Mouse (Mus musculus) granulocyte monocyte progenitor cell, adult 5-6 weeks (primary cell): ENCODE data around the gene Gm3415. TPM values are rescaled to one million over a fixed set of nuclear protein-coding genes. Genes with fewer than 3 reads are reported as not detected.
"Not testable (repeated sequence)": the region's sequence is repeated elsewhere in the genome, so short reads cannot be mapped to it uniquely, and the experiment has no call there.

Experiments used
- ATAC-seq: replicated peaks from 2 replicates; pipeline ENCODE4 v1.8.0; 2016; ENCODE audit warnings: mild to moderate bottlenecking, moderate TSS enrichment, inconsistent platforms; ENCODE audit not compliant: poor library complexity, severe bottlenecking
- total RNA-seq, 2 experiments: library from RNA; stranded (forward) in 1 of 2; stranded (reverse) in 1 of 2; fragments of 200-712, 200-1000 nt in 1 of 2; fragments of >200 nt in 1 of 2; fragmentation: Nextera tagmentation in 1 of 2; gene quantifications; 2 replicates each; pipeline ENCODE4 v1.2.3; 2014 to 2017

Gene Gm3415
- total RNA-seq, 2 experiments from 2014 or later: not detected

DNA sequence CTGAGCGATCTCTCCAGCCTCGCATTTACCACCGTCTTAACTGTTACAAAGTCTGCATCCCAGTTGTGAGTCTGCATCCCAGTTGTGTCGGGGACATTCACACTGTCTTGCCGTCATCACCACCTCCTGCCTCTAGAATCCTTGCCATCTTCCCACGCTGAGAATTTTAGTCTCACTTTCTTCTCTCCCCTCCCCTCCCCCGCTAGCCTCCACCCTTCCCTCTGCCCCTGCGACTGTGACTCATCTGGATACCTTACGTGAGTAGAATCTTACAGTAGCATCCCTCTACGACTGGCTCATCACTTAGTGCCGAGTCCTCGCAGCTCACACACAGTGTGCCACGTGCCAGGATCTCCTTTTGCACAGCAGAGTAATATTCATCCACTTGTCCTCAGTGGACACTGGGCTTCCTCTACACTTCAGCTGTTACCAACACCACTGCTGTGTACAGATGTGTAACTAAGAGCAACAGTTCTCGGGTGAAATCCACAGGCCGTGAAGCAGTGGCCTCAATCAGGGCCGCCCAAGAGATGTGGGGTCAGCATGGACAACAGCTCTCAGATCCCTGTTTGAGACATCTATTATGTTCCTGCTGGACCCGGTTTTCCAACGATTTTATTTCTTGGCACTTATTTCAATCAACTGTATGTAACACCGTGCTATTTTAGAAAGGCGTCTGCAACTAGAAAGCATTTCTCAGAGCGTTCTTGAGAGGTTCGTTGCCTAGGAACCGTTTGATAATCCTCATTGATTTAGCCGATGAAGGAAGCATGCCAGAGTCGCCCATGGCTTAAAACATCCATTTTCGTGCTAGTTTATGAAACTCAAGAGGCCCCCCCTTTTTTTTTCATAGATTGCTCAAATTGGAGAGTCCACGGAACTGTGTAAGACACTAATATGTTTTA is 42.5 kb downstream of the Gm3415 start:
- ATAC-seq: no peak

DNA sequence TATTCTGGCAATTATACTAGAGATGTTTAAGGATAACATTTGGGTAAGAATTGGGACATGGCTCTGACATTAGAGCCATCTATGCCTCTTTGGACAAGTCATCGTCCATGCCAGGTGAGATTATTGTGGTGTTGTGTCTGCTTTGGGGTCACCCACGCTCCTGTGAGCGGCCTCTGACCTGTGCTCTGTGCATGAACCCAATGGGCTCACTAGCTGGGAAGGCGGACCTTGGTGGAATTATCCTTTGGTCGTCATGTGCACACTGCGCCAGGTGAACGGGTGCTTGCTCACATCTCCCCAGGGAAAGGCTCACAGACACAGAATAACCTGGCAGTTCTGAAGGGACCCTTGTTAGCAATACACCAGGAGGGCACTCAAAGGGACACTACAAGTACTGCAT is 43.3 kb downstream of the Gm3415 start:
- ATAC-seq: not testable (repeated sequence)

DNA sequence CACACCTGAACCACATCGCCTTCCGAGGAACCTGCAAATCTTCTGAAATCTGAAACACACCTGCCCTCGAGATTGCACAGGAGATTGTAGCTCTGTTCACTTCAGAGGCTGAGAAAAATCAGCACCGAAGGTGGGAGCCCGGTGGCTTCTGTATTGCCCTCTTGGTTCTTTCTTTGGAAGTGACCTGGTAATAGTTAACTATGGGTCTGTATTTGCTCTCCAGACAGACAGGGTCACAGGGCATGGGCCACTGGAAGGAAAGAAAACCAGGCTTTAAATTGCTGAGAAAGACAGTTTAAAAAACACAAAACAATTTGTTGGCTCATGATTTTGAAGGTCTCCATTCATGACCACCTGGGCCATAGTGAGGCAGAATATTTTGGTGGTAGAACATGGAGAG is 44.0 kb downstream of the Gm3415 start:
- no peak for ATAC-seq

DNA sequence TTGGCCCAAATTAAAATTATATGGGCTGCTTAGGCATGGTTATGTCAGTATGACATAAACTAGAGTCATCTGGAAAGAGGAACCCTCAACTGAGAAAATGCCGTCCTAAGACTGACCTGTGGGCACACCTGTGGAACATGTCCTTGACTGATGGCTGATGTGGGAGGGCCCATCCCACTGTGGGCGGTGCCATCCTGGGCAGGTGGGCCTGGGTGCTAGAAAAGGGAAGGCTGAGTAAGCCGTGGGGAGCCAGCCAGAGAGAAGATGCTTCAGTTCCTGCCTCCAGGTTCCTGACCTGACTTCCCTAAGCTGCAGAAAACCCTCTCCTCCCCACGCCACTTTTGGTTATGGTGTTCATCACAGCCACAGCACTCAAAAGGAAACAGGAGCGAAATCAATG is 50.3 kb downstream of the Gm3415 start:
- ATAC-seq: no peak

DNA sequence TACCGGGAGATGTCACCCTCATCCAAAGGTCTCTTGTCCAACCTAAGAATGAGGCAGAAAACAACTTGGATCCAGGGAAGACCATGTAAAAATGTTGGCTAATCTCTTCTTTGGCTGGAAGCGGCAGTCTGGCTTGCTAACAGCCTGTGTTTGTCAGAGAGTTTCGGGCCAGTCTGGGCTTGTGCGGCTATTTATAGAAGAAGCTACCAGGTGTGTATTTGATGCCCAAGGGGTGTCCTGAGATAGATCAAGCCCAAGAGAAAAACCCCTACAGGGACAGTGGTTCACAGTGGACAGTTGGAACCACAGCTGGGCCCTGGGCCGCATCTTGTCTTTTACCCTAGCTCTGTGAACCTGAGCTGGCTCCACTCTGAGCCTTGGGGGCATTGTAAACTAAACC is 51.0 kb downstream of the Gm3415 start:
- ATAC-seq: no peak

DNA sequence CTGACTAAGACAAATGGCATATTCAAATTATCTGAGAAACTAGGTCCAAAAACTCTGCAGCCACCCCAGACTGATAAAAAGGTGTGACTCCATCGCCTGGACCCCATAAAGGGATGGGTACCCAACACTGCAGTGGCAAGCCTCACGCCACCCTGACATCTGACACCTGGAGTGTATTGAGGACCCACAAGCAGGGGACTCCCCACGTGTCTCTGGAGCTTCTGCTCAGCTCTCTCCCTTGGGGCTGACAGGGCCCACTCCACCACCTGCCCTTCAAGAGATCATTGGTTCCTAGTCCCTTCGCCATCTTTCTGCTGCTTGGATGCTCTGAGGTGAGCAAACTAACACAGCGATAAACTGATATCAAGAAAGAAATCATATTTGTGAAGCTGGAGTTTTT is 51.9 kb downstream of the Gm3415 start:
- ATAC-seq: no peak

Other genes starting within 250 kb of the Gm3415 start
- gene Wasf3, start 171.2 kb upstream of the Gm3415 start, total RNA-seq (2014; fragmentation: Nextera tagmentation): not detected in 2 replicates
- gene Wasf3, start 171.2 kb upstream of the Gm3415 start, total RNA-seq (2017): not detected in 2 replicates
- gene Gm6408, start 74.2 kb upstream of the Gm3415 start, total RNA-seq (2014; fragmentation: Nextera tagmentation): not detected in 2 replicates
- not detected in 2 replicates for gene Gm6408, start 74.2 kb upstream of the Gm3415 start, total RNA-seq (2017)
- not detected in 2 replicates for gene Gm6370, start 64.8 kb upstream of the Gm3415 start, total RNA-seq (2014; fragmentation: Nextera tagmentation)
- not detected in 2 replicates for gene Gm6370, start 64.8 kb upstream of the Gm3415 start, total RNA-seq (2017)
- gene 4930449I24Rik, start 53.7 kb upstream of the Gm3415 start, total RNA-seq (2014; fragmentation: Nextera tagmentation): not detected in 2 replicates
- gene 4930449I24Rik, start 53.7 kb upstream of the Gm3415 start, total RNA-seq (2017): not detected in 2 replicates
- gene Gm3402, start 42.0 kb upstream of the Gm3415 start, total RNA-seq (2014; fragmentation: Nextera tagmentation): not detected in 2 replicates
- not detected in 2 replicates for gene Gm3402, start 42.0 kb upstream of the Gm3415 start, total RNA-seq (2017)
- not detected in 2 replicates for gene Gm3404, start 30.3 kb upstream of the Gm3415 start, total RNA-seq (2014; fragmentation: Nextera tagmentation)
- not detected in 2 replicates for gene Gm3404, start 30.3 kb upstream of the Gm3415 start, total RNA-seq (2017)
- gene Gm3409, start 18.5 kb upstream of the Gm3415 start, total RNA-seq (2014; fragmentation: Nextera tagmentation): not detected in 2 replicates
- gene Gm3409, start 18.5 kb upstream of the Gm3415 start, total RNA-seq (2017): not detected in 2 replicates
- gene Gpr12, start 29.1 kb downstream of the Gm3415 start, total RNA-seq (2014; fragmentation: Nextera tagmentation): not detected in 2 replicates
- gene Gpr12, start 29.1 kb downstream of the Gm3415 start, total RNA-seq (2017): not detected in 2 replicates
- 18.4 and 22.5 TPM in 2 replicates for gene Usp12, start 238.9 kb downstream of the Gm3415 start, total RNA-seq (2014; fragmentation: Nextera tagmentation)
- gene Usp12, start 238.9 kb downstream of the Gm3415 start, total RNA-seq (2017): 24.0 and 57.3 TPM in 2 replicates